Mouse (Mus musculus) bone marrow macrophage, adult 2 months (primary cell): Measurements from ENCODE around the gene Adamtsl4. TPM values are rescaled to one million over a fixed set of nuclear protein-coding genes. Genes with fewer than 3 reads are reported as not detected.

ENCODE experiments used
- H3K27ac ChIP-seq: 2 replicates; pipeline ENCODE4 v1.5.1; 2012; ENCODE audit warnings: low read depth, low read length; ENCODE audit not compliant: insufficient read depth
- H3K4me1 ChIP-seq: 2 replicates; pipeline ENCODE4 v1.6.1; 2012; ENCODE audit warnings: low read length; ENCODE audit not compliant: control insufficient read depth, insufficient read depth
- H3K4me3 ChIP-seq: 2 replicates; pipeline ENCODE4 v1.5.1; 2012; ENCODE audit warnings: mild to moderate bottlenecking, low read length, moderate library complexity; ENCODE audit not compliant: insufficient read depth
- CTCF ChIP-seq: IDR thresholded peaks from 2 replicates; pipeline ENCODE4 v1.5.1; 2012; ENCODE audit warnings: low read depth, mild to moderate bottlenecking, low read length, moderate library complexity
- POLR2A ChIP-seq: IDR thresholded peaks from 2 replicates; pipeline ENCODE4 v1.6.1; 2012; ENCODE audit warnings: mild to moderate bottlenecking, low read depth, low read length, borderline replicate concordance
- polyA plus RNA-seq: library from polyadenylated mRNA; stranded (reverse); fragments of >200 nt; gene quantifications from 2 replicates; pipeline ENCODE4 v1.2.4, GENCODE M21; 2012; ENCODE audit not compliant: missing spikeins, insufficient read depth, insufficient read length

The Adamtsl4 gene
- polyA plus RNA-seq, 1 experiment = 2.4 TPM

DNA sequence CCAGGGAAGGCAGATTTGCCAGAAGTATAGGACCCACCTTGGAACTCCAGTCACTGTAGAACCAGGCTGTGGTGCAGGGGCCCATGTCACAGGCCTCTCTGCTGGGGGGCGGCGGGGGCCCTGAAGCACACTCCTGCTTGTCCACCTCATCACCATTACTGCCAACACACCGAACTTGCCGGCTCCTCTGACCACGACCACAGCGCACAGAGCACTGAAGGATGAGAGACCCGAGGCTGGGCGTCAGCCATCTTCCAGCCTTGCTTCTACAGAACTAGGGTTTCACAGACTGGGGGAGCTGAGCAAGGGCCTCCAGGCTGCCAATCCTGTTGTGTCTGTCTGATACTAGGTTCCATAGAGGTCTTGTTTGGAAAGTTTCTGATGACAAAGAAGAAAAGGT is 8.2 kb downstream of the Adamtsl4 start:
- Histone ChIP-seq H3K27ac (no peak overlapping the region), H3K4me3 (no peak overlapping the region)

DNA sequence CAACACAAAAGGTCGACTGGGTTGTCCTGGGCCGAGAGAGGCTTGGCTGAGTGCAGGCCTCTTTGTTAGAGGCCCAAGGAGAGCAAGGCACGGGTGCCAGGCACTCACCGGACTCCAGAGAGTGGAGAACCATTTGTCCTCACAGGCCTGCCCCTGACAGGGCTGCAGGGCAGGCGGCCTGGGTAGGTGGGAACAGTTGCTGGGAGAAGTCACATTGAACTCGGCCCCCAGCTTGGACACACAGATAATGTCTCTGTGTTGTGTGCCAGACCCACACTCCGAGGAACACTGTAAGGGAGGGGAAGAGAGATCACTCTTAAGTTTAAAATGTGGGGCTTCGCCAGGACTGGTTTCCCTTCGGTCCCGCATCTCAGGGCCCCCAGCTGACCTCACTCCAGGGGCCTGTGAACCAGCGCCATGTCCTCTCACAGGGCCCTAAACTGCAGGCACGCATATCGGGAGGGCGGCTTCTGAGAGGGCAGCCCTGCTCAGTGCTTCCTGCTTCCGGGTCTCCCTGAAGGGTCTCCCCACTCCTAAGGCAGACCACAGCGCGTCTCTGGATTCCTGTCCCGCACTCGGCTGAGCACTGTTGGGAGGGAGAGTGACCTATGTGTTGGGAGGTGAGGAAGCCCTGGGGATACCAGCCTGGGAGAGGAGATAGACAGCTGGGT is 10.2 kb downstream of the Adamtsl4 start:
- Histone ChIP-seq H3K4me3 (no peak overlapping the region), H3K27ac (no peak overlapping the region), H3K4me1 (peaks cover 34% of the 10 kb centered on the region)
- TF ChIP-seq POLR2A (no peak), CTCF (no peak)

More for the DNA sequence above, 8.2 kb downstream of the Adamtsl4 start:
- TF ChIP-seq POLR2A = no peak
- TF ChIP-seq CTCF = no peak
- peaks cover 22% of the 10 kb centered on the region for H3K4me1 ChIP-seq

DNA sequence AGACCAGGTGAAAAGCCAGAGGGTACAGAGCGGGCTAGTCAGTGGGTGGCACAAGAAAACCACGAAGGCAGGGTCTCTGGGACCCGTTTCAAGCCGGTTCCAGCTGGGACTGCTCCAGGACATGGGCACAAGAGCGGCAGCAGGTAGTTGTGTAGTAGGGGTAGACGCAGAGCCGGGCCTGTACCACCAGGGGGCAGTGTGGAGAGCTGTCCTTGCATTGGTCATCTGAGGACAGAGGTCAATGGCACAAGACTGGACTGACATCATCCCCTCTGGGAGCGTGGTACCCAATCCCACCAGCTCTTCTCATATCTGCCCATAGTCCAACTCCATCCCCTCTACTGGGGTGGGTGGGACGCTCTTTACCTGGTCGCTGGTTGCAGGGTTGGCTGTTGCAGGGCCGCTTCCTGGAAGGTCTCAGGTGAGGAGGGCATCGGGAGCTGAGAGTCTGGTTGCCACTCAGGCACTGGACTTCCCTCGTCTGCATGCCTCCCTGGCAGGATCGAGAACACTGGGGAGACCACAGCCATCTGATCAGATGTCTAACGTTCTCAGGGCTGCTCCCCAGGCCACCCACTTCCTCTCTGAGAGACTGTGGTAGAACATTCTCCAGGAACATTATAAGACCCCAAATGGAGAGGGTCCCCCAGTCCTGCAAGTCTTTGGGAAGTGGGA is 10.8 kb downstream of the Adamtsl4 start:
- TF ChIP-seq CTCF = peak; percentile 96
- no peak for TF ChIP-seq POLR2A
- peak overlapping the region; percentile 99 for H3K27ac ChIP-seq
- H3K4me3 ChIP-seq = no peak overlapping the region
- H3K4me1 ChIP-seq = peaks cover 41% of the 10 kb centered on the region

DNA sequence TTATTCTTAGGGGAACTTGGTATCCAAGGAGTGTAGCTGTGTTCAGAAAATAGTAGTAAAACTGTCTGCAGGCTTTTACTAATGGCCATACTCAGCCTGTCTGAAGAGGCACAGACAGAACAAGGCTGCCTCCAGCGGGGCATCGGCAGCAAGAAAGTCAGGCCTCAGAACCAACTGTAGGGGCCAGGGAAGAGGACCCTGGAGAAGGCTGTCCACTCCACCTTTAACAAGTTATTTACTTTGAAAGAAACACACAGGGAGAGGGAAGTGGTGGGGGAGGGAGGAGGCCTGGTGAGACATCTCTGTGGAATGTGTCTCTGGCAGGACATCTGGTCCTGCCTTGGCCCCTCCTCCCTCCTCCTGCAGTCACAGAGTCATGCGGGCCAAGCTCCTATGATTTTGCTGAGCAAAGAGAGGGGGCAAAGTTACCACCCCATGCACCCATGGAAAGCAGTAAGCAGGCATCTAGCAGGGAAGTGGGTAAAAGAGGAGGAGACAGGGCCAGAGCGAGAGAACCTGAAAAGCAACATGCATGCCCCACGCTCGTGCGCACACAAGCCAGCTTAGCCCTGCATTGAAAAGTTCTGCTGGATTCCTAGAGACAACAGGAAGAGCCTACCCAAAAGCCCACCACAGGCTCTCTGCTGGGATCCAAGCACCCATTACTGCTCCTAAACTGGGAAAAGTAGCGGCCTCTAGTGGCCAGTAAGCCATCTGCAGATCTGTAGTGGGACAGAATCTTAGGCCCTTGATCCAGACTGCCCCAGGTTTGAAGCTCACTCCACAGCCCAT is 12.2 kb downstream of the Adamtsl4 start:
- Histone ChIP-seq H3K4me3 (0 out of 2 replicates have a peak overlapping the region, but pooled peaks have one; percentile 1), H3K4me1 (peaks cover 52% of the 10 kb centered on the region), H3K27ac (peak overlapping the region; percentile 99)
- TF ChIP-seq POLR2A (no peak), CTCF (peak; percentile 99)

DNA sequence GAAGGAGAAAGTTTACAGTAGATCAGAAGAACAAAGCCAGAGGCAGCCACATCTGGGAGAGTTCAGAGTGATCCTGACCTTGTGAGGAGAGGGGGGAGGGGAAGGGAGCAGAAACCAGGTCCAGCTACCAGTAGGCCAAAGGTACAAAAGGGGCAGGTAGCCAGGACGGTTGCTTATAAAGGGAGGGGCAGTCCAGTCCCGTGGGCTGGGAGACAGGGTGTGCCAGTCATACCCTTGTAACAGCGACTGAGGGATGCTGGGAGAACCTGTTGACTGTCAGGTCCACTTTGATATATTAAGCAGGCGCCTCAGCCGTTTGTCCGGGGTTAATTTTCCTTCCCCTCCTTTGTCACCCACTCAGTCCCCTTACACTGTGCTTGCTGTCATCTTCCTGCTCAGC is 12.9 kb downstream of the Adamtsl4 start:
- 0 out of 2 replicates have a peak, but pooled peaks have one; percentile 50 for TF ChIP-seq POLR2A
- no peak for TF ChIP-seq CTCF
- H3K4me1 ChIP-seq = peaks cover 52% of the 10 kb centered on the region
- H3K27ac ChIP-seq = peak overlapping the region; percentile 99
- H3K4me3 ChIP-seq = no peak overlapping the region

DNA sequence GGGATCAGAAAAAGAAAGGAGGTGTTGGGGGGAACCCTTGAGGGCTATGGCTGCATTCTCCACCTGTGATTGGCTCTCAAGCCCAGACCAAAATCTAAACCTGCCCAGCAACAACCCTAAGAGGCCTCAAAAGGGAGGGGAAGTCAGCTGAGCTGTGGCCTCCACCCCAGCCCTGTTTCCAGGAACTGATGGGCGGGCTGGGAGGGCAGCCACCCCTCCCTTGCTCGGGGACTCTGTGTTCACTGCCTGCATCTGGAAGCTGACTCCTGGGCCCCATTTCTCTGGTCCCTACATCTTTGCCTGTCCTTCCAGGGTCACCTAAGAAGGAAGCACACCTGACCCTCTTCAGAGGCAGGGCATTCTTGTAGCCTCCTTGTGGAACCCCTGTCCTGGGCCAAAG is 13.5 kb downstream of the Adamtsl4 start:
- TF ChIP-seq POLR2A = no peak
- TF ChIP-seq CTCF = no peak
- peaks cover 57% of the 10 kb centered on the region for H3K4me1 ChIP-seq
- H3K27ac ChIP-seq = peak overlapping the region; percentile 99
- peak overlapping the region; percentile 9 for H3K4me3 ChIP-seq

DNA sequence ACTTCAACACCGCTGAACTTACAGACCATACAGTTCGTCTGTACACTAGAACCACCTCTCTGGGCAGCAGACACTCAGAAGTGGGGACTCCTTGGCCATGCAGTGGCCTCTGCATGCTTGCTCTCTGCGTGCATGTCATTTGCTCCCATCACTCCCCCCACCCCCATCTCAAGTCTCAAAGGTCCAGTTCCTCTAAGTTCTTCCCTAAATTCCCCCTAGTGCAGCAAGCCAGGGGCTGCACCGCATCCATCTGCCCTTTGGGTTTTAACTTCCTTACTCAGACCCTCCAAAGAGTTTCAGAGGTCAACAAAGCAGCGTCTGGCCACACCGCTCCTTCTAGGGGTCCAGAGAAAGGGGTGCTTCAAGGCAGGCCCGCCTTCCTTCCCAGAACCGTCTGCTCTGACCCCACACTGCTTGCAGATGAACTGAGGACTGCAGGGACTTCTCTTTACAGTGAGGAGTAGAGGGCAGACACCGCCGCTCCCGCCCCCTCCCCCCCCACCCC is 14.0 kb downstream of the Adamtsl4 start:
- Histone ChIP-seq H3K27ac (peak overlapping the region; percentile 99), H3K4me3 (peak overlapping the region; percentile 47), H3K4me1 (peaks cover 60% of the 10 kb centered on the region)
- no peak for TF ChIP-seq POLR2A
- TF ChIP-seq CTCF = no peak

DNA sequence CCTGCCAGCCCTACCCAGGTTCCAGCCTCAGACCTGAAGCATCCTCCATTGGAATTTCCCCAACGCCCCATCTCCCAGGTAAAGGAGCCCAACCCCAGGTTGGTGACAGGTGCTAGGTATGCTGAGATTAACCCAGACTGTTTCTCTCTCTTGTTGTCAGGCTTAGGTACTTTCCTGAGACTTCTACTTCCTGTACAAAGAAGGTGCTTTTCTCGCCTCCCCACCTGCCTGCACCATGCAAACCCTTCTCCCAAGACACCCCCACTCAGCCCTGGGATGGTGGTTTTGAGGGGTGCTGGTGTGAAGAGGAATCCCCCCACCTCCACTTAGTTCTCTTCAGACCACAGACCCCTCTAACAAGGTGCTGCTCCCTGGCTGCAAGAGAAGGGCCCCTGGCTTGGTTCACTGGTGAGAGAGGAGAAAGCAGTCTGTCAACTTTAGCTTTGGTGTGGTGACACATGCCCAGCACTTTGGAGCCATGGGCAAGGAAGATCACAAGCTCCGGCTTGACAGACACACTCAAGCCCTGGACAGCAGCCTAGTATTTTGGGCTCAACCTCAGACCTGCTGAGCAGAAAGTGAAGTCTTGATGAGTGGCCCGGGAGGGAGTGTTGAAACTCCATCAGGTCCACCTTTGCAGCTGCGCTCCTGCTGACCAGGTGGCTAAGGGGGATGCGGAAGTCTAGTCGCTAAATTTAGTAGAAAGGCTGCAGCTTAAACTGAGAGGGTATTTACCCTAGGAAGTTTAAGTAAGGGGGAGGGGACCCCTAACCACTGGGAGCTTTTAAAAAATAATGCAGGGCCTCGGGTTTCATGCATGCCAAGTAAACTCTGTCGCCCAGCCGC is 14.6 kb downstream of the Adamtsl4 start:
- Histone ChIP-seq H3K27ac (peak overlapping the region; percentile 99), H3K4me3 (peak overlapping the region; percentile 17), H3K4me1 (peaks cover 67% of the 10 kb centered on the region)
- TF ChIP-seq POLR2A (no peak), CTCF (no peak)

DNA sequence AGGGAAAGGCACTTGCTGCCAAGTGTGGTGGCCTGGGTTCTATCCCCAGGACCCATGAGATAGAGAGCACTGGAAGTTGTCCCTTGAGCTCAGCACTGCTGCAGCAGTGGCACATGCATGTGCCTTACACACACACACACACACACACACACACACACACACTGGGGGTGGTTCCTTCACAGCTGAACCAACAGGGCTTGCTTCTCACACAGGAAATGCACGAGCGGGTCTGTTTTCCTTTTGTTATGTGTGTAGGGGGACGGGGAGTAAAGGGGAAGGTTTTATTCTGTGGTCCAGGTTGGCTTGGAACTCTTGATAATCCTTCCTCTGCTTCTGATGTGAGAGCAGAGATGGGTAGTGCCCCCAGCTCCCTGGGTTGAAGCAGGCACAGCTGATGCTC is 15.3 kb downstream of the Adamtsl4 start:
- Histone ChIP-seq H3K27ac (peak overlapping the region; percentile 99), H3K4me1 (peaks cover 73% of the 10 kb centered on the region), H3K4me3 (no peak overlapping the region)
- TF ChIP-seq POLR2A = no peak
- no peak for TF ChIP-seq CTCF
